Comparison of ENCODE assay signal across 1 mouse cellular context in genomic region chr15:81701350-81701749, GRCm38 (mm10). TPM values are rescaled to one million over a fixed set of nuclear protein-coding genes. Genes with fewer than 3 reads are reported as not detected.
"Had no signal": no experiment of that assay in that cellular context is flagged by ENCODE, and none has a peak within 500 bp of the region (broad histone marks: within the 10 kb centered on the region; RNA-seq: fewer than 3 reads in every experiment).

No protein-coding gene starts in this region.

RNA-seq across cellular contexts. Expression of gene Chadl, which starts 4.3 kb away (rescaled TPM):
- total RNA-seq: neutrophil, adult 5-6 weeks had no signal
